Mouse (Mus musculus): ENCODE measurements at regions not wholly inside any gene's neighbourhood (a gene's known extent, or its start where the extent isn't known, plus 50 kb on each side); places are given as distances from the start of the nearest gene placed in this dataset.

DNA sequence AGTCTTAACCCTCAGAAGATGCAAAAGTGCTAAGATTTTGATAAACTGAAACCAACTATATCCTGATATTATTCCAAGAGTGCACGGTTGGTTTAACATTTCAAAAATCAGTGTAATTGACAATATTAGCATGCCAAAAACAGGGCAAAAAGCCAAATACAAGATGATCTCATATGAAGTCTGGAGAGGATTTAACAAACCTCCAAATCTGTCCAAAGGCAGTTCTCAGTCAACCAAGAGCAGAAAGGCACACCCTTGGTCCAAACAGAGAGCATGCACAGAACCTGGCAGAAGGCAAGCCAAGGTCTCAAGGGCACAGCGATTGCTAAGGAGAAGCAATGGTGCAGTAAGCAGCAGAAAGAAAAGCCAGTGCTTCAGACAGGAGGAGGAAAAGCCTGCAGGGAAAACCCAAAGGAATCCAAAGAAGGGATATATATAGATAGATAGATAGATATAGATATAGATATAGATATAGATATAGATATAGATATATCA lies 62.3 kb upstream of the Mast4 start:
- no peak for TF ChIP-seq CTCF (IDR thresholded peaks at IDR 0.05; ENCODE audit: low read depth)
- no peak for TF ChIP-seq EP300 (optimal IDR thresholded peaks at IDR 0.05)
